Mouse (Mus musculus): ENCODE measurements around the gene Dhps.
"Not testable (repeated sequence)": the region's sequence is repeated elsewhere in the genome, so short reads cannot be mapped to it uniquely, and the experiment has no call there.

GRCm38 (mm10) chr8:85120251-85120650 is 48.7 kb downstream of the Dhps start:
- not testable (repeated sequence) for TF ChIP-seq GATA1 (IDR thresholded peaks at IDR 0.05; ENCODE audit: borderline replicate concordance, low read length); FLI1 (IDR thresholded peaks at IDR 0.05; ENCODE audit: low read length)

All from megakaryocyte, embryonic 14.5 days (primary cell).